Mouse (Mus musculus): ENCODE measurements around the gene Appbp2. TPM values are rescaled to one million over a fixed set of nuclear protein-coding genes. Genes with fewer than 3 reads are reported as not detected.

Gene Appbp2
- 30.4 and 33.3 TPM in 2 replicates for polyA plus RNA-seq (2012; rRNA removed)
- polyA plus RNA-seq (2014; fragmentation: Nextera tagmentation; extraction: Ambion mirVana), result 48.0 and 51.3 TPM in 2 replicates

DNA sequence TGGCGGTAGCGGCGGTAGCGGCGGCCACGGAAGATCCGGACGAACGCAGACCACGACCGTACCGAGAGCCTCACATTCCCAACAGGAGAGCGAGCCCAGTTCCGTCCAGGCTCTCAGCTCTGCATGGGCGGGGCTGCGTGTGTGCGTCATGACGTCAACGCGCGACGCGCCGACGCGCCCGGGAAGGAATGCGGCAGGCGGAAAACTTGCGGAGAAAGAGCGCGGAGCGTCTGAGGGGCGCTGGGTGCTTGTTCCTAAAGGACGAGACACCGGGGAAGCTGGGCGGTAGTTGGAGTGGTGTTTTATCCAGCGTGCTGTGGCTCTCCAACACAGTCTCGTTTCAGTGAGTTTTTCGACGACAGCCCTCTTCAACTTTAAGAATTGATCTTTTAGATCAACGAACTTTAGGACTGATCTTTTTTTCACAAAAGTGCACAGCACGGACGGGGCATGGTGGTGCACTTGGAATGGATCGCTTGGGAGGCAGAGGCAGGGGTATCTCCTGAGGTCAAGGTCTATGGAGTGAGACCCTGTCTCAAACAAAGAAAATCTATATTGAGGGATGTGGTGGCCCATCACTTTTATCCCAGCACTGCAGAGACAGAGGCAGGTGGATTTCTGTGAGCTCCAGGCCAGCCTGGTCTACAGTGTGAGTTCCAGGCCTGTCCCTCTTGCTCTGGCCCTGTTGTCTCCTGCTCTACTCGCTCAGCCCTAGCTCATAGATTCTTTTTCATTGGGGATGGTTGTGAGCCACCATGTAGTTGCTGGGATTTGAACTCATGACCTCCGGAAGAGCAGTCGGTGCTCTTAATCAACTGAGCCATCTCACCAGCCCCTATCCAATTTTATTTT lies at the start of gene Appbp2:
TSS of gene Appbp2 (minus strand) at position 141 of the 852 bp plus-strand sequence.
- peak; percentile 90 for DNase-seq (ENCODE audit: low spot score)
- Histone ChIP-seq H3K4me3 (replicated peaks; ENCODE audit: low read length) (peak within 1 kb of the TSS; percentile 88), H3K9ac (ENCODE audit: low read depth, low read length, severe bottlenecking) (peak within 1 kb of the TSS; percentile 88), H3K9me3 (ENCODE audit: control insufficient read depth, low read length) (no peaks in the 10 kb centered on the region), H3K4me2 (replicated peaks; ENCODE audit: low read depth, low read length, severe bottlenecking) (peak within 1 kb of the TSS; percentile 50), H3K27me3 (ENCODE audit: control insufficient read depth, insufficient read depth, low read length) (no peaks in the 10 kb centered on the region), H3K36me3 (ENCODE audit: control insufficient read depth, insufficient read depth, low read length) (0 out of 2 replicates have a peak, but pooled peaks cover 3% of the 10 kb centered on the region), H3K4me1 (ENCODE audit: control insufficient read depth, insufficient read depth, low read length) (peaks cover 9% of the 10 kb centered on the region; the same call in 1 of the 2 replicates), H3K27ac (replicated peaks; ENCODE audit: low read depth, low read length) (peak within 1 kb of the TSS; percentile 99)
- ATAC-seq (ENCODE audit: low FRiP score, low read depth), result peak; percentile 95
- peak; percentile 96 for TF ChIP-seq POLR2A (IDR thresholded peaks at IDR 0.05; ENCODE audit: borderline replicate concordance, extremely low read depth, insufficient read depth, insufficient read length)
- 8% methylated on average over 43 of the region's 48 CpGs for WGBS

DNA sequence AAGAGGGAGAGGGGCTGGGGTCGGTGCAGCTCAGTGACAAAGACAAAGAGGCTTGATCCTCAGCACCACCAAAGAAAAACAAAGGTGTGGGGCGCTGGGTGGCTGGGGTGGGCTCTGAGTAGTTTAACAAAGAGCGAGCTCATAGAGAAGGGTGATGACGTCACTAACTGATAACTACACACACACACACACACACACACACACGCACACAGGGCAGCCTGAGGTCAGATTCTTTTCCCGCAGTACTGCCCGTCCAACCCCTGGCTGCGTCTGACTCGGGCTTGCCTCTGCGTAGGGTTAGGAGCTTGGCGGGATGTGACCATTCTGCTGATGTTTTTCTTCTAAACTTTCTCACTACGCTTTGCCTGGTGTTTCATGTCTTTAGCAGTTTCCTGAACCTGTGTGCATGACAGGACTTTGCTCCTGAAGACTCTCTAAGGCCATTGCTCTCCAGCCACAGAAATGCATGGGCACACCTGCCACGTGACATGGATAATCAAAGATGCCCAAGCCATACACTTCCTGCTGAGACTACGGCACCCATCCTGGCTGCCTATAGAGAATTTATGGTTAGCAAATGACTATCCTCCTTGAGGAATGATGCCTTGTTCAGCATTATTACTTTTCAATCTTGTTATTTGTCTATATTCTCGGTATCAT lies 46.4 kb upstream of the Appbp2 start:
- 82% methylated on average over 15 of the region's 15 CpGs for WGBS
- Histone ChIP-seq H3K27ac (replicated peaks; ENCODE audit: low read depth, low read length) (no peak overlapping the region), H3K9me3 (ENCODE audit: control insufficient read depth, low read length) (no peaks in the 10 kb centered on the region), H3K4me2 (replicated peaks; ENCODE audit: low read depth, low read length, severe bottlenecking) (no peak overlapping the region), H3K4me1 (ENCODE audit: control insufficient read depth, insufficient read depth, low read length) (no peaks in the 10 kb centered on the region), H3K27me3 (ENCODE audit: control insufficient read depth, insufficient read depth, low read length) (no peaks in the 10 kb centered on the region), H3K36me3 (ENCODE audit: control insufficient read depth, insufficient read depth, low read length) (no peaks in the 10 kb centered on the region), H3K4me3 (replicated peaks; ENCODE audit: low read length) (no peak overlapping the region), H3K9ac (ENCODE audit: low read depth, low read length, severe bottlenecking) (no peak overlapping the region)
- ATAC-seq (ENCODE audit: low FRiP score, low read depth) (no peak), DNase-seq (ENCODE audit: low spot score) (no peak)
- TF ChIP-seq POLR2A (IDR thresholded peaks at IDR 0.05; ENCODE audit: borderline replicate concordance, extremely low read depth, insufficient read depth, insufficient read length), result no peak

DNA sequence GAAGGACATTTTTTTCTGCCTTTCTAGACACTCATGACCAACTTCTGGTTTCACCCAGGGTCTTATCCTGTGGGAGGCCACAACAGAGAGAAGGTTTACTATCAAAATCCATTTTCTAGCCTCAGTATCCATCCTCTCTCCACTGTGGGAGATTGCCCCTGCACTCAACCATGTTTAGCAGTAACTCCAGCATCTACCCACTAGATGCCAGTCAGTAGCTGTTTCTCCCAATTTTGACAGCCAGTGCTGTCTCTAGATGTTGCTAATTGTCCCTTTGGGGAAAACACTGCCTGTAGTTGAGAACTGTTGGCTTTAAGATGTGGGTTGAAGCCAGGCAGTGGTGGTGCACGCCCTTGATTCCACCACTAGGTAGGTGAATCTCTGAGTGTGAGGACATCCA lies 43.2 kb upstream of the Appbp2 start:
- H3K9me3 ChIP-seq (ENCODE audit: control insufficient read depth, low read length), result no peaks in the 10 kb centered on the region
- H3K27ac ChIP-seq (replicated peaks; ENCODE audit: low read depth, low read length), result no peak overlapping the region
- DNase-seq (ENCODE audit: low spot score) (no peak), ATAC-seq (ENCODE audit: low FRiP score, low read depth) (no peak)
- H3K4me2 ChIP-seq (replicated peaks; ENCODE audit: low read depth, low read length, severe bottlenecking), result no peak overlapping the region
- no peaks in the 10 kb centered on the region for H3K36me3 ChIP-seq (ENCODE audit: control insufficient read depth, insufficient read depth, low read length)
- TF ChIP-seq POLR2A (IDR thresholded peaks at IDR 0.05; ENCODE audit: borderline replicate concordance, extremely low read depth, insufficient read depth, insufficient read length), result no peak
- no peak overlapping the region for H3K4me3 ChIP-seq (replicated peaks; ENCODE audit: low read length)
- 76% methylated on average over 1 of the region's 1 CpGs for WGBS
- H3K27me3 ChIP-seq (ENCODE audit: control insufficient read depth, insufficient read depth, low read length), result no peaks in the 10 kb centered on the region
- no peak overlapping the region for H3K9ac ChIP-seq (ENCODE audit: low read depth, low read length, severe bottlenecking)
- no peaks in the 10 kb centered on the region for H3K4me1 ChIP-seq (ENCODE audit: control insufficient read depth, insufficient read depth, low read length)

DNA sequence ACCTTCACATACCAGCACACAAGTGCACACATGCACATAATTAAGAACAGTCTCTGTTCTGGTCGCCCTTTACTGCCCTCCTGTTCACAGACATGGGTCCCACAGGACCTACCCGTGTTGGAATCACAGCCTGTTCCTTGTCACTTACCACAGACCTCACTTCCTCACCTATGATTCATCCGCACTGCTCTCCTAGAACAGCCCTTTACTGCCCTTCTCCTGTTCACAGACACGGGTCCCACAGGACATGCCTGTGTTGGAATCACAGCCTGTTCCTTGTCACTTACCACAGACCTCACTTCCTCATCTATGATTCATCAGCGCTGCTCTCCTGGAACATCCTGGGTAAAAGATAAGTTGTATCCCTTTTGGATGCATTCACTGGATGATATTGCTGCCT lies 42.7 kb upstream of the Appbp2 start:
- Histone ChIP-seq H3K9me3 (ENCODE audit: control insufficient read depth, low read length) (no peaks in the 10 kb centered on the region), H3K4me3 (replicated peaks; ENCODE audit: low read length) (no peak overlapping the region), H3K9ac (ENCODE audit: low read depth, low read length, severe bottlenecking) (no peak overlapping the region), H3K4me1 (ENCODE audit: control insufficient read depth, insufficient read depth, low read length) (no peaks in the 10 kb centered on the region), H3K27me3 (ENCODE audit: control insufficient read depth, insufficient read depth, low read length) (no peaks in the 10 kb centered on the region), H3K27ac (replicated peaks; ENCODE audit: low read depth, low read length) (no peak overlapping the region), H3K36me3 (ENCODE audit: control insufficient read depth, insufficient read depth, low read length) (no peaks in the 10 kb centered on the region), H3K4me2 (replicated peaks; ENCODE audit: low read depth, low read length, severe bottlenecking) (no peak overlapping the region)
- no peak for ATAC-seq (ENCODE audit: low FRiP score, low read depth)
- TF ChIP-seq POLR2A (IDR thresholded peaks at IDR 0.05; ENCODE audit: borderline replicate concordance, extremely low read depth, insufficient read depth, insufficient read length), result no peak
- WGBS, result 38% methylated on average over 5 of the region's 5 CpGs
- DNase-seq (ENCODE audit: low spot score), result no peak

DNA sequence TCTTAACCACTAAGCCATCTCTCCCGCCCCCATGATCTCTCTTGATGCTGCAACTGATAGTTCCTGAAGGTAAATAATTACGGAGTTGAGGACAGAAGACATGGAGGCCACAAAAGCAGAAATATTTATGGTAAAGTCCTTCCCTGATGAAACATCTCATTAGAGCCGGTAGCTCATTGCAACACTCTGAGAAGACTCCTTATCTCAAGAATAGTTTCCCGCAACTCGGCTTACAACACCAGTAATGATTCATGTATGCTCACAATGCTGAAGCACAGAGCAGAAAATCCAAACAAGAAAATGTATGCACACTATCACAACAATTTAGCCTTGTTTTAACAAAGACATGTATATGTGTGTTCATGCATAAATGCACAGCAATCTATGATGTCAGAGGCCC lies 40.2 kb upstream of the Appbp2 start:
- Histone ChIP-seq H3K4me2 (replicated peaks; ENCODE audit: low read depth, low read length, severe bottlenecking) (no peak overlapping the region), H3K27me3 (ENCODE audit: control insufficient read depth, insufficient read depth, low read length) (no peaks in the 10 kb centered on the region), H3K27ac (replicated peaks; ENCODE audit: low read depth, low read length) (no peak overlapping the region), H3K4me1 (ENCODE audit: control insufficient read depth, insufficient read depth, low read length) (no peaks in the 10 kb centered on the region), H3K9ac (ENCODE audit: low read depth, low read length, severe bottlenecking) (no peak overlapping the region), H3K36me3 (ENCODE audit: control insufficient read depth, insufficient read depth, low read length) (no peaks in the 10 kb centered on the region), H3K4me3 (replicated peaks; ENCODE audit: low read length) (no peak overlapping the region), H3K9me3 (ENCODE audit: control insufficient read depth, low read length) (no peaks in the 10 kb centered on the region)
- 84% methylated on average over 5 of the region's 5 CpGs for WGBS
- DNase-seq (ENCODE audit: low spot score) (no peak), ATAC-seq (ENCODE audit: low FRiP score, low read depth) (no peak)
- TF ChIP-seq POLR2A (IDR thresholded peaks at IDR 0.05; ENCODE audit: borderline replicate concordance, extremely low read depth, insufficient read depth, insufficient read length), result no peak

All from limb, embryonic 14.5 days (tissue).